Mouse (Mus musculus) kidney, adult 2 months (tissue): Measurements from ENCODE around the gene B3gnt2.

Experiments used
- CTCF ChIP-seq: fragments of 200-500 bp; conservative IDR thresholded peaks from 2 replicates; pipeline ENCODE4 v1.5.1; 2011; ENCODE audit warnings: low read depth, mild to moderate bottlenecking, control low read depth, low read length, moderate library complexity, mixed read lengths; ENCODE audit not compliant: insufficient read depth, insufficient read length
- POLR2A ChIP-seq: fragments of 200-500 bp; IDR thresholded peaks from one replicate; pipeline ENCODE4 v1.6.1; 2011; ENCODE audit warnings: low read depth, low read length, control low read depth

GRCm38 (mm10) chr11:22766238-22766637 lies 94.5 kb downstream of the B3gnt2 start:
- TF ChIP-seq CTCF (no peak), POLR2A (no peak)
